Mouse (Mus musculus) ES-Bruce4 (cell line): Measurements from ENCODE around the gene Fstl4. TPM values are rescaled to one million over a fixed set of nuclear protein-coding genes. Genes with fewer than 3 reads are reported as not detected.
A peak's percentile ranks its signal among the peaks of the same experiment; 100 is the strongest.

Experiments used
- H3K27ac ChIP-seq: 2 replicates; pipeline ENCODE4 v1.5.1; 2012; ENCODE audit warnings: low read length, inconsistent platforms; ENCODE audit not compliant: insufficient read depth
- H3K27me3 ChIP-seq: 2 replicates; pipeline ENCODE4 v1.6.1; 2012; ENCODE audit warnings: mild to moderate bottlenecking, low read length, inconsistent platforms; ENCODE audit not compliant: control insufficient read depth, poor library complexity, insufficient read depth, severe bottlenecking
- H3K36me3 ChIP-seq: 2 replicates; pipeline ENCODE4 v1.6.1; 2012; ENCODE audit warnings: inconsistent platforms, mild to moderate bottlenecking, low read length, moderate library complexity; ENCODE audit not compliant: control insufficient read depth, poor library complexity, insufficient read depth, severe bottlenecking
- H3K4me1 ChIP-seq: one replicate; pipeline ENCODE4 v1.8.1; 2011; ENCODE audit warnings: low read length; ENCODE audit not compliant: control insufficient read depth, insufficient read depth
- H3K4me3 ChIP-seq: 2 replicates; pipeline ENCODE4 v1.5.1; 2011; ENCODE audit warnings: low read depth, mild to moderate bottlenecking, low read length
- H3K9ac ChIP-seq: 2 replicates; pipeline ENCODE4 v1.6.1; 2012; ENCODE audit warnings: low read depth, mild to moderate bottlenecking, inconsistent platforms; ENCODE audit not compliant: poor library complexity, severe bottlenecking
- H3K9me3 ChIP-seq: replicated peaks from 2 replicates; pipeline ENCODE4 v1.6.1; 2012; ENCODE audit warnings: mild to moderate bottlenecking, low read length, inconsistent platforms; ENCODE audit not compliant: control insufficient read depth, poor library complexity, insufficient read depth, severe bottlenecking
- CTCF ChIP-seq: IDR thresholded peaks from one replicate; pipeline ENCODE4 v1.8.1; 2011; ENCODE audit warnings: low read depth, low read length
- EP300 ChIP-seq: IDR thresholded peaks from 2 replicates; pipeline ENCODE4 v1.6.1; 2011; ENCODE audit warnings: low read depth, low read length; ENCODE audit not compliant: insufficient read depth
- POLR2A ChIP-seq: IDR thresholded peaks from one replicate; pipeline ENCODE4 v1.8.1; 2011; ENCODE audit warnings: low read length; ENCODE audit not compliant: insufficient read depth
- polyA plus RNA-seq: library from polyadenylated mRNA; stranded (reverse); fragments of >200 nt; gene quantifications from 2 replicates; pipeline ENCODE4 v1.2.4, GENCODE M21; 2011; ENCODE audit warnings: low read depth; ENCODE audit not compliant: missing spikeins, insufficient read depth, insufficient read length

Gene Fstl4
- polyA plus RNA-seq, 1 experiment, result not detected

GRCm38 (mm10) chr11:53197111-53197510 is 432.7 kb downstream of the Fstl4 start:
- TF ChIP-seq EP300, result no peak
- TF ChIP-seq POLR2A, result no peak
- TF ChIP-seq CTCF, result no peak
- no peaks in the 10 kb centered on the region for H3K36me3 ChIP-seq
- no peaks in the 10 kb centered on the region for H3K4me1 ChIP-seq

GRCm38 (mm10) chr11:53202459-53203250 is 438.2 kb downstream of the Fstl4 start:
- no peaks in the 10 kb centered on the region for H3K36me3 ChIP-seq
- H3K4me3 ChIP-seq, result no peak overlapping the region
- TF ChIP-seq CTCF (no peak), EP300 (0 out of 2 replicates have a peak, but pooled peaks have one; percentile 15)
- H3K27me3 ChIP-seq, result no peaks in the 10 kb centered on the region
- H3K9ac ChIP-seq, result no peak overlapping the region
- no peaks in the 10 kb centered on the region for H3K4me1 ChIP-seq
- H3K9me3 ChIP-seq, result peaks cover 8% of the 10 kb centered on the region
- H3K27ac ChIP-seq, result peak overlapping the region; percentile 93

More at GRCm38 (mm10) chr11:53197111-53197510, 432.7 kb downstream of the Fstl4 start:
- H3K4me3 ChIP-seq, result no peak overlapping the region
- no peak overlapping the region; the same call in 1 of the 2 replicates for H3K27ac ChIP-seq
- H3K27me3 ChIP-seq, result no peaks in the 10 kb centered on the region
- H3K9ac ChIP-seq, result no peak overlapping the region
- peaks cover 27% of the 10 kb centered on the region for H3K9me3 ChIP-seq

DNA sequence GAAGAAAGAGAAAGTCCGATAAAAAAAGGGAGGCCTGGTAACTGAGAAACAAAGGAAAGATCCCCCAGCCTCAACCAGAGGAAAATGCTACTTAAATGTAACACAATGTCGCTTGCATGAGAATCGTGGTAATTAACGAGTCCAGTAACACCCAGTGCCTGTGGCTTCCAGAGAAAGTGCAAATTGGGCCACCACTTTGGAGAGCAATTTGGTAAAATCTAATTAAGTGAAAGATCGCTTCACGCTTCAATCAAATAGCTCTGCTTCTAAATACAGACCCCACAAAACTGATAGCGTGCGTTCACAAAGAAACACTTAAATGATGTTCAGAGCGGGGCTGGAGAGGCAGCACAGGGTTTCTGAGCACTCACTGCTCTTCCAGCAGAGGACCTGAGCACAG is 446.4 kb downstream of the Fstl4 start:
- Histone ChIP-seq H3K27ac (no peak overlapping the region), H3K36me3 (no peaks in the 10 kb centered on the region), H3K4me1 (no peaks in the 10 kb centered on the region), H3K4me3 (no peak overlapping the region), H3K27me3 (no peaks in the 10 kb centered on the region), H3K9ac (no peak overlapping the region), H3K9me3 (no peaks in the 10 kb centered on the region)
- TF ChIP-seq CTCF, result no peak

- H3K27ac ChIP-seq, result no peak overlapping the region
- no peaks in the 10 kb centered on the region for H3K36me3 ChIP-seq
- no peaks in the 10 kb centered on the region for H3K9me3 ChIP-seq
- H3K9ac ChIP-seq, result no peak overlapping the region
- TF ChIP-seq POLR2A, result no peak
- TF ChIP-seq CTCF, result no peak
- TF ChIP-seq EP300, result no peak
- no peak overlapping the region for H3K4me3 ChIP-seq
- H3K27me3 ChIP-seq, result no peaks in the 10 kb centered on the region
- no peaks in the 10 kb centered on the region for H3K4me1 ChIP-seq
These were observed 464.6 kb downstream of the Fstl4 start for GRCm38 (mm10) chr11:53229011-53229410.

GRCm38 (mm10) chr11:53231836-53232235 is 467.4 kb downstream of the Fstl4 start:
- Histone ChIP-seq H3K27ac (no peak overlapping the region), H3K9me3 (peaks cover 9% of the 10 kb centered on the region; the same call in 1 of the 2 replicates)
- TF ChIP-seq POLR2A, result no peak
- TF ChIP-seq EP300, result no peak
- no peak for TF ChIP-seq CTCF

GRCm38 (mm10) chr11:53233590-53233989 is 469.2 kb downstream of the Fstl4 start:
- Histone ChIP-seq H3K36me3 (no peaks in the 10 kb centered on the region), H3K27me3 (no peaks in the 10 kb centered on the region), H3K4me1 (no peaks in the 10 kb centered on the region), H3K27ac (no peak overlapping the region), H3K9me3 (peaks cover 13% of the 10 kb centered on the region; the same call in 1 of the 2 replicates), H3K9ac (no peak overlapping the region), H3K4me3 (no peak overlapping the region)
- no peak for TF ChIP-seq EP300
- TF ChIP-seq CTCF, result no peak
- TF ChIP-seq POLR2A, result no peak

More at GRCm38 (mm10) chr11:53231836-53232235, 467.4 kb downstream of the Fstl4 start:
- no peaks in the 10 kb centered on the region for H3K36me3 ChIP-seq
- H3K9ac ChIP-seq, result no peak overlapping the region
- H3K4me3 ChIP-seq, result no peak overlapping the region
- H3K27me3 ChIP-seq, result no peaks in the 10 kb centered on the region
- H3K4me1 ChIP-seq, result no peaks in the 10 kb centered on the region
